Mouse (Mus musculus): ENCODE data around the gene Mia2.

- TF ChIP-seq CTCF (IDR thresholded peaks at IDR 0.05; ENCODE audit: low read depth, low read length) (no peak), POLR2A (IDR thresholded peaks at IDR 0.05; ENCODE audit: extremely low read depth, insufficient read depth, low read length) (no peak)
These were observed 10.9 kb downstream of the Mia2 start for GRCm38 (mm10) chr12:59106491-59106890.
